Mouse (Mus musculus) CH12.LX (cell line): ENCODE data around the gene Dsn1. TPM values are rescaled to one million over a fixed set of nuclear protein-coding genes. Genes with fewer than 3 reads are reported as not detected.

Source experiments
- DNase-seq: peaks from one replicate; pipeline ENCODE4 v3.0.0-alpha.2; 2013; ENCODE audit errors: extremely low read depth
- H3K27ac ChIP-seq: 2 replicates; pipeline ENCODE4 v1.5.1; 2012; ENCODE audit warnings: low read depth, mild to moderate bottlenecking, control low read depth, moderate library complexity; ENCODE audit not compliant: insufficient read depth
- H3K27me3 ChIP-seq: replicated peaks from 2 replicates; pipeline ENCODE3; 2012; ENCODE audit warnings: inconsistent platforms
- H3K36me3 ChIP-seq, 2 experiments: replicated peaks in 1 of 2; 2 replicates each; pipeline versions ENCODE3 to v1.6.1; 2012; ENCODE audit warnings: inconsistent platforms in 1 of 2, low read length in 1 of 2, mild to moderate bottlenecking in 1 of 2, mixed read lengths in 1 of 2, moderate library complexity in 1 of 2; ENCODE audit not compliant: control insufficient read depth in 1 of 2, insufficient read depth in 1 of 2
- H3K4me1 ChIP-seq, 2 experiments: 2 replicates each; pipeline ENCODE4 v1.6.1; 2012; ENCODE audit warnings: inconsistent platforms in 1 of 2, moderate library complexity in 1 of 2; ENCODE audit not compliant: insufficient read depth in 2 of 2, control insufficient read depth in 1 of 2
- H3K4me2 ChIP-seq: 2 replicates; pipeline ENCODE4 v1.6.1; 2012; ENCODE audit warnings: low read depth, mild to moderate bottlenecking, control low read depth; ENCODE audit not compliant: poor library complexity, insufficient read depth, severe bottlenecking
- H3K4me3 ChIP-seq, 3 experiments: fragments of 150-350 bp in 1 of 3; sonication (generic) in 1 of 3; replicated peaks in 1 of 3; 2 replicates each; pipeline versions ENCODE3 to v1.5.1; 2011 to 2012; ENCODE audit warnings: low read depth in 2 of 3, low read length in 2 of 3, mild to moderate bottlenecking in 2 of 3, moderate library complexity in 2 of 3, control low read depth in 1 of 3, improper control_type of control experiment in 1 of 3, inconsistent platforms in 1 of 3, mixed read lengths in 1 of 3; ENCODE audit not compliant: poor library complexity in 1 of 3
- H3K79me2 ChIP-seq: replicated peaks from 2 replicates; pipeline ENCODE4 v1.6.1; 2012; ENCODE audit warnings: mild to moderate bottlenecking, moderate library complexity; ENCODE audit not compliant: control insufficient read depth, poor library complexity, insufficient read depth, severe bottlenecking; ENCODE audit errors: extremely low read depth
- H3K9ac ChIP-seq: 2 replicates; pipeline ENCODE4 v1.6.1; 2012; ENCODE audit warnings: low read depth, mild to moderate bottlenecking, control low read depth, moderate library complexity; ENCODE audit not compliant: insufficient read depth
- H3K9me3 ChIP-seq: replicated peaks from 2 replicates; pipeline ENCODE3; 2012; ENCODE audit warnings: low read length, inconsistent platforms, mixed read lengths
- CTCF ChIP-seq, 2 experiments: IDR thresholded peaks in 1 of 2; conservative IDR thresholded peaks in 1 of 2; 2 replicates each; pipeline ENCODE4 v1.5.1; 2011 to 2012; ENCODE audit warnings: low read depth in 2 of 2, low read length in 2 of 2, improper control_type of control experiment in 1 of 2, inconsistent platforms in 1 of 2, mild to moderate bottlenecking in 1 of 2, moderate library complexity in 1 of 2
- E2F4 ChIP-seq: IDR thresholded peaks from 2 replicates; pipeline ENCODE4 v1.6.1; 2011; ENCODE audit warnings: low read depth, low read length, improper control_type of control experiment; ENCODE audit not compliant: insufficient replicate concordance
- ELF1 ChIP-seq: IDR thresholded peaks from 2 replicates; pipeline ENCODE4 v1.6.1; 2014; ENCODE audit warnings: low read depth, mild to moderate bottlenecking, inconsistent platforms, low read length, improper control_type of control experiment
- EP300 ChIP-seq: IDR thresholded peaks from 2 replicates; pipeline ENCODE4 v1.6.1; 2011; ENCODE audit warnings: low read length, improper control_type of control experiment
- GABPA ChIP-seq: IDR thresholded peaks from 2 replicates; pipeline ENCODE4 v1.6.1; 2012; ENCODE audit warnings: low read depth, low read length, improper control_type of control experiment, inconsistent platforms; ENCODE audit not compliant: insufficient replicate concordance
- HCFC1 ChIP-seq: IDR thresholded peaks from 2 replicates; pipeline ENCODE4 v1.6.1; 2012; ENCODE audit warnings: low read depth, mild to moderate bottlenecking, inconsistent platforms, low read length, improper control_type of control experiment
- IRF4 ChIP-seq: IDR thresholded peaks from 2 replicates; pipeline ENCODE4 v1.6.1; 2014; ENCODE audit warnings: low read depth, mild to moderate bottlenecking, inconsistent platforms, low read length, improper control_type of control experiment
- MAFK ChIP-seq: IDR thresholded peaks from 2 replicates; pipeline ENCODE4 v1.6.1; 2011; ENCODE audit warnings: low read length, improper control_type of control experiment; ENCODE audit not compliant: insufficient replicate concordance
- MAX ChIP-seq: IDR thresholded peaks from 2 replicates; pipeline ENCODE4 v1.6.1; 2011; ENCODE audit warnings: low read length, improper control_type of control experiment
- MAZ ChIP-seq: IDR thresholded peaks from 2 replicates; pipeline ENCODE4 v1.6.1; 2012; ENCODE audit warnings: low read depth, mild to moderate bottlenecking, inconsistent platforms, low read length, improper control_type of control experiment, moderate library complexity
- MEF2A ChIP-seq: IDR thresholded peaks from 2 replicates; pipeline ENCODE4 v1.6.1; 2014; ENCODE audit warnings: low read depth, mild to moderate bottlenecking, inconsistent platforms, low read length, improper control_type of control experiment, borderline replicate concordance
- MXI1 ChIP-seq: IDR thresholded peaks from 2 replicates; pipeline ENCODE4 v1.6.1; 2011; ENCODE audit warnings: mild to moderate bottlenecking, low read depth, low read length, improper control_type of control experiment
- NRF1 ChIP-seq: IDR thresholded peaks from 2 replicates; pipeline ENCODE4 v1.6.1; 2014; ENCODE audit warnings: low read depth, mild to moderate bottlenecking, inconsistent platforms, low read length, improper control_type of control experiment, moderate library complexity
- PAX5 ChIP-seq: IDR thresholded peaks from 2 replicates; pipeline ENCODE4 v1.6.1; 2012; ENCODE audit warnings: low read length, inconsistent platforms, mixed read lengths
- POLR2A ChIP-seq: IDR thresholded peaks from 2 replicates; pipeline ENCODE4 v1.6.1; 2011; ENCODE audit warnings: low read depth, mild to moderate bottlenecking, improper control_type of control experiment, low read length
- RAD21 ChIP-seq: IDR thresholded peaks from 2 replicates; pipeline ENCODE4 v1.6.1; 2011; ENCODE audit warnings: low read depth, mild to moderate bottlenecking, low read length, improper control_type of control experiment, moderate library complexity
- RCOR1 ChIP-seq: conservative IDR thresholded peaks from 2 replicates; pipeline ENCODE4 v1.6.1; 2012; ENCODE audit warnings: low read depth, mild to moderate bottlenecking, inconsistent platforms, low read length, improper control_type of control experiment
- USF1 ChIP-seq: IDR thresholded peaks from 2 replicates; pipeline ENCODE4 v1.6.1; 2014; ENCODE audit warnings: low read depth, mild to moderate bottlenecking, inconsistent platforms, low read length, improper control_type of control experiment
- USF2 ChIP-seq: conservative IDR thresholded peaks from 2 replicates; pipeline ENCODE4 v1.6.1; 2011; ENCODE audit warnings: low read depth, low read length, improper control_type of control experiment
- ZMIZ1 ChIP-seq: IDR thresholded peaks from 2 replicates; pipeline ENCODE4 v1.6.1; 2012; ENCODE audit warnings: low read depth, mild to moderate bottlenecking, inconsistent platforms, low read length, improper control_type of control experiment
- ZNF384 ChIP-seq: IDR thresholded peaks from 2 replicates; pipeline ENCODE4 v1.6.1; 2012; ENCODE audit warnings: low read depth, low read length, improper control_type of control experiment, inconsistent platforms
- dilution Hi-C: fragments of 300-500 bp; cut with MboI; formaldehyde crosslinking; loops from 2 replicates; pipeline ENCODE4 v1.14.3; 2020; ENCODE audit warnings: low sequenced_read_pairs; ENCODE audit not compliant: extremely low pct_unique_long_range_greater_than_20kb, extremely low pct_ligation_motif_present
- in situ Hi-C: fragments of 300-500 bp; cut with MboI; formaldehyde crosslinking; loops from 3 replicates; pipeline ENCODE4 v1.14.3; 2019; ENCODE audit warnings: low sequenced_read_pairs, low pct_ligation_motif_present, low pct_unique_long_range_greater_than_20kb, mixed read lengths
- polyA plus RNA-seq: library from polyadenylated mRNA; unstranded; fragments of >175 nt; gene quantifications from 2 replicates; pipeline ENCODE4 v1.2.1, GENCODE M21; 2012; ENCODE audit warnings: low read depth; ENCODE audit not compliant: insufficient read length
- total RNA-seq, 2 experiments: library from RNA; depleted of rRNA; stranded (reverse); fragments of 300-350 nt in 1 of 2; fragments of >200 nt in 1 of 2; gene quantifications; 2 replicates each; pipeline ENCODE4 v1.2.3; 2012 to 2014

Dsn1 gene
- total and polyA plus RNA-seq, 3 experiments, result 23.2 to 34.3 (median 25.6) TPM

- in situ Hi-C loops, result no loop called here
- no peak overlapping the region for H3K9ac ChIP-seq
- no peaks in the 10 kb centered on the region for H3K27me3 ChIP-seq
- no peak overlapping the region for H3K4me3 ChIP-seq
- H3K79me2 ChIP-seq, result no peaks in the 10 kb centered on the region
- peak; percentile 73 for DNase-seq
- dilution Hi-C loops, result no loop called here
- peaks cover 0 to 13% of the 10 kb centered on the region in 2 experiments for H3K36me3 ChIP-seq
- H3K9me3 ChIP-seq, result peaks cover 4% of the 10 kb centered on the region
- TF ChIP-seq ELF1, result no peak
- TF ChIP-seq MAZ, result 0 out of 2 replicates have a peak, but pooled peaks have one; percentile 45
- TF ChIP-seq E2F4, result no peak
- TF ChIP-seq MAX, result 0 out of 2 replicates have a peak, but pooled peaks have one; percentile 22
- TF ChIP-seq EP300, result 0 out of 2 replicates have a peak, but pooled peaks have one; percentile 18
- peak; percentile 89 for TF ChIP-seq MAFK
- no peak overlapping the region for H3K27ac ChIP-seq
- H3K4me2 ChIP-seq, result peak overlapping the region; percentile 2; the same call in 1 of the 2 replicates
- H3K4me1 ChIP-seq, result peaks cover 8 to 33% of the 10 kb centered on the region in 2 experiments
Measured at GRCm38 (mm10) chr2:157048395-157049181, 41.6 kb upstream of the Dsn1 start.

GRCm38 (mm10) chr2:157046956-157047355 lies 40.0 kb upstream of the Dsn1 start:
- dilution Hi-C loops (no loop called here), in situ Hi-C loops (no loop called here)
- Histone ChIP-seq H3K4me1 (peaks cover 8 to 25% of the 10 kb centered on the region in 2 experiments), H3K4me2 (no peak overlapping the region), H3K79me2 (no peaks in the 10 kb centered on the region), H3K27ac (no peak overlapping the region), H3K9ac (no peak overlapping the region), H3K4me3 (no peak overlapping the region), H3K9me3 (peaks cover 4% of the 10 kb centered on the region), H3K27me3 (no peaks in the 10 kb centered on the region), H3K36me3 (peaks cover 0 to 9% of the 10 kb centered on the region in 2 experiments)
- no peak for DNase-seq
- TF ChIP-seq GABPA (no peak), CTCF (conservative IDR thresholded peaks at IDR 0.05 in 1 of 2, IDR thresholded peaks at IDR 0.05 in 1 of 2; ENCODE audit: low read depth in 2 of 2, low read length in 2 of 2) (no peak), E2F4 (no peak), HCFC1 (no peak), MEF2A (no peak), ZNF384 (no peak), ZMIZ1 (no peak), POLR2A (no peak), PAX5 (no peak), IRF4 (no peak), USF1 (no peak), MXI1 (no peak), USF2 (no peak), NRF1 (no peak), RCOR1 (no peak), RAD21 (no peak)
